Mouse (Mus musculus): Measurements from ENCODE around the gene Prcc. TPM values are rescaled to one million over a fixed set of nuclear protein-coding genes. Genes with fewer than 3 reads are reported as not detected.

Gene Prcc
- polyA plus RNA-seq (2012; rRNA removed) = 45.4 and 48.6 TPM in 2 replicates

DNA sequence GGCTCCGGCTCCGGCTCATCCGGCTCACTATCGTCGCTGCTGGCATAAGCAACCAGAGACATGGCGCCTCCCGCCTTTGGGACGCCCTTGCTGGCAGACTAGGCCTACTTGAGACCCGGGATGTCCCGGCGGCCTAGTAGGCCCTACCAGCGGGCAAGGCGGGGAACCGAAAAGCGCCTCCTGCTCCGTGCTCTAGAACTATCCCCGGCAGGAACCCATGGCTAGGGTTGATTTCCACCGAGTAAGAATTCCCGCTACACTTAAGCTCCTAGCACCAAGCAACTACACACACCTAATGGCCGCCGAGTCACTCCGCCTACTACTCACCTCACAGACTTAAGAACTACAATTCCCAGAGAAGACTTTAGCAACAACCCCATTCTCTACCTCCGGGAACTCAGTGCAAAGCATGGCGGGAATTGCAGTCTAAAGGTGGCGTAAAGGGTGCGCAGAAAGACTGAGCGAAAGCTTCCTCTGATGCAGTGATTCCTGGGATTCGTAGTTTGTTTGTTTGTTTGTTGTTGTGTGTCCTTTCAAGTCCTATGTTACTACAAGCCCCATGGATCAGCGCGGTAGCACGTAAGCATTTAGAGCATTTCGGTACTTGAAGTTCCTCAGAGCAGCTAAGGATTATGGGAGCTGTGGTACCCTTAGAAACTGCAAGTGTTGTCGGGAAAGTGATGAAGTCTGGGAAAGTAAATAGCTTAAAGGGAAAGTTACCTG, at the start of gene Prcc:
Gene Prcc, minus strand, starts transcription at position 328 of the 723 bp plus-strand sequence.

DNA sequence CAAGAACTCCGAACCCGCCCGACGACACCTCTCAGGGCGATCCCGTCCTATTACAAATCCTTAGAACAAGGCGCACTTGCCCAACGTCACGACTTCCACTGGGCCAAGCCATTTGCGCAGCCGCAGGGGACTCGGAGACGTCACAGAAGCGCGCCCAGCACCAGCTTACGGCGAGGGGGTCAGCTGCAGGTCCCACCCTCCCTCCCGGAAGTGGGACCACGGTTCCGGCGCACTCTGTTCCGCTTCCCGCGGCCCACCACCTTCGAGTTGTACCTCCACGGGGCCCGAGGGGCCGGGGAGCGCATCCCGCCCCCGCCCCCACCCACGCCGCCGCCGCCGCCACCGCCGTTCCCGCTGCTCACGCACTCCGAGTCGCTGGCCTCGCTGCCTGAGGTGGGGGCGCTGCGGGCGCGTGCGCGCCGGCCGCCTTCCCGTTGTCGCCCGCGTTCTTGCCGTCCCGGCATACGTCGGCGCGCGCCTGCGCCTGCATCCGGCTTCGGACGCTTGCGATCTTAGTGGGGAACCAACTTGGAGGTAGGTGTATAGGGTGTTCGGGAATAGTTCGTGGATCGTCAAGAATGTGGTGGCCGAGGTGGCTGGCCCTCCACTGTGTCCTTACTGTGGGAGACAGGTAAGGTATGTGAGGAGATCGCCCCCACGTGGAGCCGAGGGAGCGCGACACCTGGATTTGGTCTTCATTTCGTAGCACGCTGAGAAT, 44.8 kb upstream of the Prcc start, which contains the start of the genes Isg20l2 and Rrnad1:
Gene Isg20l2, plus strand, starts transcription at position 237 of the 718 bp plus-strand sequence.
Gene Rrnad1, minus strand, starts transcription at position 640 of the 718 bp plus-strand sequence.

DNA sequence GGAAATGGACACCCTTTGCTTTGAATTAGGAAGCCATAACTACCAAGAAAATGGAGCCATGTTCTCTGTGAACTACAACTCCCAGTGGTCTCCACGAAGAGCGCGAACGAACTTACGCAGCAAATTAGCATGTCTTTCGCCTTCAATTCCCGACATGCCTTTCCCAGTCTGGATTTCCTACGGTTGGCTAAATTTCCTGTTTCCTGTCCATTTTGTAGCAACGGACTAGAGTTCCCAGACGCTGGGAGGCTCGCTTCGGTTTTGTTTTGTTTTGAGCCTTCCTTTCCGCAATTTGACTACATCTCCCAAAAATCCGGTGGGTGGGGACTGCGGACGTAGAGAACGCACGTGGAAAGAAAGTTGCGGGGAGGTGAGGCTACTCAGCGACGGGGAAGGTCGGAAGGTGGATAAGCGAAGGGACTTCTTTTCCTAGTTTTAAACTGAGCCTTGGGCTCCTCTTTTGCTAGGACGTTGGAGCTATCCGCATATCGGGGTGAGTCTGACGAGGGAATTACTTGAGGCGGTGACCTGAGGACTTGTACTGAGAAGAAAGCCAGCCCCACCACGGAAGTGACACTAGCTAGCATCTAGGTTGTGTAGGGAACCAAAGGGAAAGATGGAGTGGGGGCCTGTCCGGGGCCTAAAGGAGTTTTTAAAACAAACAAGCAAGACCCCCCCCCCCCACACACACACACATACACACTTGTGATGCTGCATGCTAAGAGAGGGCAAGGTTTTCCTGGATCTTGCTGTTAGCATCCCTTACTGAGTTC, 34.1 kb upstream of the Prcc start, which contains the start of gene Mrpl24:
Gene Mrpl24, plus strand, starts transcription at position 171 of the 773 bp plus-strand sequence.

DNA sequence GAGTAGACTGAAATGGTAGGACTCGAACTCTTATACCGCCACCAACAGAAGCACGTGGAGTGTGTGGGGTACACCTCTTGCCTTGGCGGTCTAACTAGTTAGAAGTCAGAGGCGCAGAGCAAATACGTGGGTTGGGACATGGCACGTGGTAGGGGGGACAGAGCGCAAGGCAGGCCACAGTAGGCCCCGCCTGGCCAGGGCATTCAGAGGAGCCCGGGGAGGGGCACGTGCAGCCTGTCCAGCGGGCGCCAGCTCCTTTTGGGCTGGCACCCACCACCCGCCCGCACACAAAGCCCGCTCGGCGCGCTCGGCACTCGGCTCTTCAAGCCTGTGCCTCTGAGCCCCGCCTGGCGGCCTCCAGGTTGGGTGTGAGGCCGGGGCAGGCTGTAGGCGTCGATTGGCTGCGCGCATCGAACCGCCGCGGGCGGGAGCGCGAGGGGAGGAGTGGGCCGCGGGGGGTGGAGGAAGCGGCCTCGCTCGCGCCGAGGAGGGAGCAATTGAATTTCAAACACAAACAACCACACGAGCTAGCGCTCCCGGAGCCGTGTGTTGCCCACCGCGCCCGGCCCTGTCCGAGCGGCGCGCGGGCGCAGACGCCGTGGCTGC, 20.6 kb upstream of the Prcc start, which contains the start of gene Hdgf:
Gene Hdgf, plus strand, starts transcription at position 442 of the 606 bp plus-strand sequence.

DNA sequence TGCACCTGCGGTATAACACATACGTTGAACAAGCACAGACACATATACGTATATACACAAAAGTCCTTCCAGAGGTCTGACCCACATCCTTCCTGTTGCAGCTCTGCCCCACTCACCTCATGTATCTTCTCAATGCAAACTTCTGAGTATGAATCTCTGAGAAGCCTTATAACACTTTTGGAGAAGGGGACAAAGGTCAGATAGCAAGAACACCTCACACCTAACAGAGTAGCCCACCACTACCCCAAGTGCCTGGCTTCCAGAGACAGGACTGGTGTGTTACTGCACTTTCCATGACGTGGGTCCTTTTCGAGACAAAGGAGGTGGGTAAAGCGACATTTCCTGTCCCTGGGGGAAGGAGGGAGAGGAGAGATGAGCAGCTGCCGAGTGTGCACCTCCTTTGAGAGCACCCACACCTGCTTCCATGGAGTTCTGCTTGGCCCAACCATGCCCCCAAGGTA, 38.7 kb downstream of the Prcc start, which contains the start of gene Sh2d2a:
Gene Sh2d2a, plus strand, starts transcription at position 106 of the 461 bp plus-strand sequence.

DNA sequence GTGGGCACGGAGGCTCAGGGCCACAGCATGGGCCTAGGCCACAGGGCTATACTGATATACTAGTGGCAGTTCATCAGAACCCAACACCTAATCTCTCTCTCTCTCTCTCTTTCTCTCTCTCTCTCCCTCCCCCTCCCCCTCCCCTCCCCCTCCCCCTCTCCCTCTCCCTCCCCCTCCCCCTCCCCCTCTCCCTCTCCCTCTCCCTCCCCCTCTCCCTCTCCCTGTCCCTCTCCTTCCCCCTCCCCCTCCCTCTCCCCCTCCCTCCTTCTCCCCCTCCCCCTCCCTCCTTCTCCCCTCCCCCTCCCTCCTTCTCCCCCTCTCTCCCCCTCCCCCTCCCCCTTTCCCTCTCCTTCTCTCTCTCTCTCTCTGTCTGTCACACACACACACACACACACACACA, 61.2 kb downstream of the Prcc start, which contains the start of gene Pear1:
Gene Pear1, minus strand, starts transcription at position 101 of the 400 bp plus-strand sequence.

Other genes with a start within 250 kb of the Prcc start
- 0.97 and 1.6 TPM in 2 replicates for gene Lrrc71, start 137.0 kb downstream of the Prcc start, polyA plus RNA-seq (2012; rRNA removed)
- 1.8 and 4.8 TPM in 2 replicates for gene Ntrk1, start 90.4 kb downstream of the Prcc start, polyA plus RNA-seq (2012; rRNA removed)
- gene Insrr, start 88.7 kb downstream of the Prcc start, polyA plus RNA-seq (2012; rRNA removed) = 1.3 and 1.5 TPM in 2 replicates
- gene Pear1, start 61.3 kb downstream of the Prcc start, polyA plus RNA-seq (2012; rRNA removed) = 8.9 and 9.2 TPM in 2 replicates
- 0.01 TPM in 1 of 2 replicates, not detected in the other for gene Sh2d2a, start 38.9 kb downstream of the Prcc start, polyA plus RNA-seq (2012; rRNA removed)
- gene Hdgf, start 20.7 kb upstream of the Prcc start, polyA plus RNA-seq (2012; rRNA removed) = 150 and 157 TPM in 2 replicates
- 75.9 and 78.5 TPM in 2 replicates for gene Mrpl24, start 33.9 kb upstream of the Prcc start, polyA plus RNA-seq (2012; rRNA removed)
- 21.5 and 21.7 TPM in 2 replicates for gene Isg20l2, start 44.7 kb upstream of the Prcc start, polyA plus RNA-seq (2012; rRNA removed)
- 48.3 and 48.6 TPM in 2 replicates for gene Rrnad1, start 45.1 kb upstream of the Prcc start, polyA plus RNA-seq (2012; rRNA removed)
- 13.0 and 16.9 TPM in 2 replicates for gene Crabp2, start 63.1 kb upstream of the Prcc start, polyA plus RNA-seq (2012; rRNA removed)
- 14.2 and 14.3 TPM in 2 replicates for gene Nes, start 85.5 kb upstream of the Prcc start, polyA plus RNA-seq (2012; rRNA removed)
- gene Bcan, start 114.6 kb upstream of the Prcc start, polyA plus RNA-seq (2012; rRNA removed) = 121 and 130 TPM in 2 replicates
- 0.70 and 0.87 TPM in 2 replicates for gene Hapln2, start 142.0 kb upstream of the Prcc start, polyA plus RNA-seq (2012; rRNA removed)
- gene Gpatch4, start 157.5 kb upstream of the Prcc start, polyA plus RNA-seq (2012; rRNA removed) = 13.5 and 16.7 TPM in 2 replicates
- 82.0 and 87.5 TPM in 2 replicates for gene Naxe, start 172.9 kb upstream of the Prcc start, polyA plus RNA-seq (2012; rRNA removed)
- not detected in 2 replicates for gene Ttc24, start 192.7 kb upstream of the Prcc start, polyA plus RNA-seq (2012; rRNA removed)
- 4.9 and 5.1 TPM in 2 replicates for gene Iqgap3, start 196.4 kb upstream of the Prcc start, polyA plus RNA-seq (2012; rRNA removed)

All from central nervous system, embryonic 18 days (tissue).